Mouse (Mus musculus): ENCODE measurements around the gene Drc7.

DNA sequence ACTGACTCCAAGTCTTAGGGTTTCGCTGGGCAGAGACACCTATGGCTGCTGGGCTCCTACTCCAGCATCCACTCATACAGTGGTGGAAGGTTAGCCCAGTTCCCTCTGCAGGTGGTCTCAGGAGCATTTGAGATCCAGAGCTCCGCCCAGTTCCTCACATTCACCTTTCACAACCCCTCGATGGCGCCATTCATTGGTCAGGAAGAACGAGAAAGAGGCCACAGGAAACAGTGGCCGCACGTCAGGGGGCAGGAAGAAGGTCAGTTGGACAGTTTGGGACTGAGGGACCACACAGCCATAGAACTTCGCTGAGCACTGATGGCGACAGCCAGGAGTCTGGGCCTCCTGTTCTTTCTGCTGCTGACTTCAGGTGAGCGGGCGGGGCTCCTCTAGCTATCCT, 37.5 kb upstream of the Drc7 start, which contains the start of gene Adgrg3:
- no peak for TF ChIP-seq CTCF (IDR thresholded peaks at IDR 0.05; ENCODE audit: control insufficient read depth, insufficient read depth, insufficient read length)
- TF ChIP-seq CEBPB (IDR thresholded peaks at IDR 0.05; ENCODE audit: low read depth) = no peak
- no peak for TF ChIP-seq MYOG (IDR thresholded peaks at IDR 0.05; ENCODE audit: control insufficient read depth, extremely low read depth, insufficient read length)
- no peak for TF ChIP-seq FOSL1 (IDR thresholded peaks at IDR 0.05; ENCODE audit: insufficient read depth, low read length, poor library complexity, severe bottlenecking)

Data from C2C12 (cell line).